Mouse (Mus musculus): ENCODE results near the gene Sf1. TPM values are rescaled to one million over a fixed set of nuclear protein-coding genes. Genes with fewer than 3 reads are reported as not detected.

Gene Sf1
- total RNA-seq, 2 experiments from 2014 or later: 208 to 212 TPM

DNA sequence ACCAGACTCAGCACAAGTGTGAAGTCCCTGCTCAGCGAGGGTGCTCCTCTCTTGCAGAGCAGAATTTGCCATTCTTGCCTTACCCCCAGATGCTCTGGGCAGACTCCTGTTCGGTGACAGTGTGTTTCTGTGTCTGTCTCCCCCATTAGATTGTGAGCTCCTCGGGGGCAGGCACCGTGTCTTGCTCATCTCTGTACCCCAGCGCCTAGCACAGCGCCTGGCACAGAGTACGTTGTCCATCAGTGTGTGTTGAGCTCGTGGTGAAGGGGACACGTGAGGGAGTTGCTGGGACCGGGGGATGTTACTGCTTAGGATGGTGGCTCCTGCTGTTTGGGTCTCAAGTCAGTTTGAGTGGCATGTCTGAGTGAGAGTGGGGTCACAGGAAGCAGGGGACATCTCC is 40.4 kb downstream of the Sf1 start:
- no peak overlapping the region for H3K27ac ChIP-seq
- no peak for DNase-seq (ENCODE audit: extremely low spot score in 1 of 2, low spot score in 2 of 2)
- no peak for TF ChIP-seq CTCF (IDR thresholded peaks at IDR 0.05)
- intact Hi-C loops (cut with DNase I): no loop called here
- H3K4me3 ChIP-seq: no peak overlapping the region

GRCm38 (mm10) chr19:6405433-6405832 is 41.9 kb downstream of the Sf1 start:
- intact Hi-C loops (cut with DNase I): no loop called here

GRCm38 (mm10) chr19:6407109-6407508 is 43.6 kb downstream of the Sf1 start:
- no peak for TF ChIP-seq CTCF (IDR thresholded peaks at IDR 0.05)
- intact Hi-C loops (cut with DNase I): no loop called here
- no peak overlapping the region for H3K27ac ChIP-seq
- no peak overlapping the region for H3K4me3 ChIP-seq
- no peak for DNase-seq (ENCODE audit: extremely low spot score in 1 of 2, low spot score in 2 of 2)

More at GRCm38 (mm10) chr19:6405433-6405832, 41.9 kb downstream of the Sf1 start:
- no peak for TF ChIP-seq CTCF (IDR thresholded peaks at IDR 0.05)
- no peak for DNase-seq (ENCODE audit: extremely low spot score in 1 of 2, low spot score in 2 of 2)
- Histone ChIP-seq H3K4me3 (no peak overlapping the region), H3K27ac (no peak overlapping the region)

DNA sequence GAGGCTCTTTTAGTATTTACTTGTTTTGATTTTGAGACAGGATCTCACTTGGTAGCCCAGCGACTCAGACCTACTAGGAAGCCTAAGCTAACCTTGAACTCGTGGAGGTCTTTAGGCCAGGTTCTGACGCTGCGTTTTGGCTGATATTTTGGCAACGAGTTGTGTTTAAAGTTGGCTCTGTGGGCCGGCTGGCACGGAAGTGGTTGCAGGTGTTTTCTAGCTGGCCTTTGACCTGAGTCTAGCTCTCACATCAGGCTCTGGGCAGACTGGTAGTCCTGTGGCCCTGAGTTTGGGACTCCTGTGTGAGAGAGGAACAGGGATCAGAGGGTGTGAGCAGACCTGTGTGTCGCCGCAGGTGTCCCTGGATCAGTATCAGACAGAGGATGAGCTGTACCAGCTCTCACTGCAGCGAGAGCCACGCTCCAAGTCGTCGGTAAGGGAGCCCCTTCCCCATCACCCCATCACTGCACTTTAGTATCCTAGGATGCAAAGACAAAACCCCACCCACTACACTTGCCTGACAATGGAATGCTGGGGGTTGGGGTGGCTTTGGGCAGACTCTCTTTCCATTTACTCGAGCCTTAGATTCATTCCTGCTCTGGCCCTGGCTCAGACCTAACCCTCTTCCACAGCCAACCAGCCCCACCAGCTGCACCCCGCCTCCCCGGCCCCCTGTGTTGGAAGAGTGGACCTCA is 44.5 kb downstream of the Sf1 start:
- intact Hi-C loops (cut with DNase I): no loop called here
- no peak overlapping the region for H3K27ac ChIP-seq
- no peak for TF ChIP-seq CTCF (IDR thresholded peaks at IDR 0.05)
- DNase-seq (ENCODE audit: extremely low spot score in 1 of 2, low spot score in 2 of 2): no peak
- H3K4me3 ChIP-seq: no peak overlapping the region

GRCm38 (mm10) chr19:6408749-6409148 is 45.3 kb downstream of the Sf1 start:
- intact Hi-C loops (cut with DNase I): no loop called here

DNA sequence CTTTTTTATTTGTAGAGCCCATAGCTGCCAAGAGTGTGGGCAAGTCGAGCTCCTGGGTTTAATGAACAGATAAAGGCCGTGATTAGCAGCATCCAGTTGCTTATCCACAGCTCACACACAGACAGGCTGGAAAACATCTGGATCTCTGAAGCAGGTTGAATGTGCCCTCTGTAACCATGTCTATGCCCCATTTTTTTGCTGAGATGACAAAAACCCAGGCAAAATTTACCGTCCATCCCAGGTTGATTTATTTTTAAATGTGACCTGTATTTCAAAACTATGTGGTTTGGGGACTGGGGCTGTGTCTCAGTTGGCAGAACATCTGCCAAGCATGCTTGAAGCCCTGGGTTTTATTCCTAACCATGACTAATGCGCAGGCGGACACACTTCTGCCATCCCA is 45.7 kb downstream of the Sf1 start:
- intact Hi-C loops (cut with DNase I): no loop called here
- Histone ChIP-seq H3K4me3 (no peak overlapping the region), H3K27ac (no peak overlapping the region)
- no peak for TF ChIP-seq CTCF (IDR thresholded peaks at IDR 0.05)
- no peak for DNase-seq (ENCODE audit: extremely low spot score in 1 of 2, low spot score in 2 of 2)

More at GRCm38 (mm10) chr19:6408749-6409148, 45.3 kb downstream of the Sf1 start:
- DNase-seq (ENCODE audit: extremely low spot score in 1 of 2, low spot score in 2 of 2): no peak
- no peak for TF ChIP-seq CTCF (IDR thresholded peaks at IDR 0.05)
- H3K27ac ChIP-seq: no peak overlapping the region
- no peak overlapping the region for H3K4me3 ChIP-seq

DNA sequence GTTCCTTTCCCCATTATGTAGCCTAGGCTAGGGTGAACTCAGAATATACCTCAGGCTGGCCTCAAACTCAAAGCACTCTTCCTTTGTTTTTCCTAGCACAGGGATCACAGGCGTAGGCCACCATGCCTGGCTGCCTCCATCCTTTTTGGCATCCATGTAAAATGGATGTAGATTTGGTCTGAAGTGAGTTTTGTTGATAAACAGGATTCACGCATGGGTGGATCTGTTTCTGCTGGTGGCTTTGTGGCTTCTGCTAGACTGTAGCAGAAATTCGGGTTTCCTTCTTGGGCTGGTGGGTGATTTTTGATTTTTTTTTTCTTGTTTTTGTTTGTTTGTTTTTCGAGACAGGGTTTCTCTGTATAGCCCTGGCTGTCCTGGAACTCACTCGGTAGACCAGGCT is 46.4 kb downstream of the Sf1 start:
- no peak for DNase-seq (ENCODE audit: extremely low spot score in 1 of 2, low spot score in 2 of 2)
- H3K27ac ChIP-seq: no peak overlapping the region
- no peak for TF ChIP-seq CTCF (IDR thresholded peaks at IDR 0.05)
- no peak overlapping the region for H3K4me3 ChIP-seq
- intact Hi-C loops (cut with DNase I): no loop called here

- no peak for TF ChIP-seq CTCF (IDR thresholded peaks at IDR 0.05)
- Histone ChIP-seq H3K4me3 (no peak overlapping the region), H3K27ac (no peak overlapping the region)
- intact Hi-C loops (cut with DNase I): no loop called here
- no peak for DNase-seq (ENCODE audit: extremely low spot score in 1 of 2, low spot score in 2 of 2)
Measured at GRCm38 (mm10) chr19:6412798-6413197, 49.3 kb downstream of the Sf1 start.

- no peak overlapping the region for H3K4me3 ChIP-seq
- intact Hi-C loops (cut with DNase I): no loop called here
- no peak for TF ChIP-seq CTCF (IDR thresholded peaks at IDR 0.05)
- DNase-seq (ENCODE audit: extremely low spot score in 1 of 2, low spot score in 2 of 2): no peak
- H3K27ac ChIP-seq: no peak overlapping the region
Measured at GRCm38 (mm10) chr19:6415454-6415853, 52.0 kb downstream of the Sf1 start.

GRCm38 (mm10) chr19:6416124-6416770 is 52.8 kb downstream of the Sf1 start:
- Histone ChIP-seq H3K27ac (no peak overlapping the region), H3K4me3 (no peak overlapping the region)
- intact Hi-C loops (cut with DNase I): no loop called here
- no peak for TF ChIP-seq CTCF (IDR thresholded peaks at IDR 0.05)
- no peak for DNase-seq (ENCODE audit: extremely low spot score in 1 of 2, low spot score in 2 of 2)

GRCm38 (mm10) chr19:6416894-6417761 is 53.6 kb downstream of the Sf1 start:
- Histone ChIP-seq H3K4me3 (no peak overlapping the region), H3K27ac (no peak overlapping the region)
- intact Hi-C loops (cut with DNase I): no loop called here
- TF ChIP-seq CTCF (IDR thresholded peaks at IDR 0.05): no peak
- no peak for DNase-seq (ENCODE audit: extremely low spot score in 1 of 2, low spot score in 2 of 2)
